Mouse (Mus musculus) hindbrain, embryonic 10.5 days (tissue): Measurements from ENCODE around the gene Yif1a. TPM values are rescaled to one million over a fixed set of nuclear protein-coding genes. Genes with fewer than 3 reads are reported as not detected.

Source experiments
- DNase-seq: peaks from one replicate; pipeline ENCODE4 v3.0.0-alpha.2; 2017; ENCODE audit warnings: low spot score
- H3K27ac ChIP-seq: fragments of 300-500 bp; sonication (generic); 2 replicates; pipeline ENCODE4 v1.5.1; 2016; ENCODE audit warnings: mild to moderate bottlenecking, moderate library complexity
- H3K27me3 ChIP-seq: fragments of 300-500 bp; sonication (generic); 2 replicates; pipeline ENCODE4 v1.6.1; 2016; ENCODE audit warnings: mild to moderate bottlenecking; ENCODE audit not compliant: poor library complexity, insufficient read depth, severe bottlenecking
- H3K36me3 ChIP-seq: fragments of 300-500 bp; sonication (generic); 2 replicates; pipeline ENCODE4 v1.6.1; 2016; ENCODE audit warnings: mild to moderate bottlenecking, moderate library complexity
- H3K4me1 ChIP-seq: fragments of 300-500 bp; sonication (generic); replicated peaks from 2 replicates; pipeline ENCODE4 v1.6.1; 2016; ENCODE audit warnings: mild to moderate bottlenecking
- H3K4me3 ChIP-seq: fragments of 300-500 bp; sonication (generic); 2 replicates; pipeline ENCODE4 v1.5.1; 2016; ENCODE audit warnings: mild to moderate bottlenecking, moderate library complexity
- H3K9me3 ChIP-seq: fragments of 300-500 bp; sonication (generic); 2 replicates; pipeline ENCODE4 v1.6.1; 2016; ENCODE audit warnings: mild to moderate bottlenecking, moderate library complexity
- WGBS: fragments of 180-500 bp; shearing (Covaris S2); methylation state at CpG from one replicate; pipeline ENCODE4 v1.1.7; 2016; 5-methylcytosine and 5-hydroxymethylcytosine counted together
- polyA plus RNA-seq: library from polyadenylated mRNA; unstranded; fragments of >200 nt; fragmentation: Nextera tagmentation; extraction: Ambion mirVana; gene quantifications from 2 replicates; pipeline ENCODE4 v1.2.1, GENCODE M21; 2016

Gene Yif1a
- polyA plus RNA-seq, 1 experiment from 2014 or later = 92.0 TPM

GRCm38 (mm10) chr19:5122492-5122891, 34.2 kb downstream of the Yif1a start:
- DNase-seq = no peak
- WGBS = 77% methylated on average over 10 of the region's 10 CpGs
- Histone ChIP-seq H3K27me3 (peaks cover 10% of the 10 kb centered on the region), H3K36me3 (no peaks in the 10 kb centered on the region), H3K27ac (no peak overlapping the region), H3K4me3 (no peak overlapping the region), H3K9me3 (no peaks in the 10 kb centered on the region), H3K4me1 (peaks cover 12% of the 10 kb centered on the region)

GRCm38 (mm10) chr19:5123241-5123640, 34.9 kb downstream of the Yif1a start:
- no peak overlapping the region for H3K4me3 ChIP-seq
- H3K27me3 ChIP-seq = peaks cover 10% of the 10 kb centered on the region
- peaks cover 9% of the 10 kb centered on the region for H3K4me1 ChIP-seq
- no peaks in the 10 kb centered on the region for H3K9me3 ChIP-seq
- DNase-seq = no peak
- H3K27ac ChIP-seq = no peak overlapping the region
- WGBS = 81% methylated on average over 3 of the region's 3 CpGs
- no peaks in the 10 kb centered on the region for H3K36me3 ChIP-seq

- Histone ChIP-seq H3K4me1 (0 out of 2 replicates have a peak, but pooled peaks cover under 1% of the 10 kb centered on the region), H3K9me3 (no peaks in the 10 kb centered on the region), H3K4me3 (no peak overlapping the region), H3K36me3 (no peaks in the 10 kb centered on the region), H3K27me3 (peaks cover 5% of the 10 kb centered on the region), H3K27ac (no peak overlapping the region)
- no peak for DNase-seq
- WGBS = 76% methylated on average over 7 of the region's 7 CpGs
Observed at GRCm38 (mm10) chr19:5124055-5124614, 35.8 kb downstream of the Yif1a start.

- peaks cover 17% of the 10 kb centered on the region for H3K36me3 ChIP-seq
- no peaks in the 10 kb centered on the region for H3K27me3 ChIP-seq
- H3K4me3 ChIP-seq = no peak overlapping the region
- WGBS = 56% methylated on average over 1 of the region's 1 CpGs
- peaks cover 6% of the 10 kb centered on the region for H3K4me1 ChIP-seq
- no peak for DNase-seq
- H3K9me3 ChIP-seq = no peaks in the 10 kb centered on the region
- H3K27ac ChIP-seq = no peak overlapping the region
Observed at GRCm38 (mm10) chr19:5129770-5130169, 41.4 kb downstream of the Yif1a start.

- no peak overlapping the region for H3K4me3 ChIP-seq
- H3K27me3 ChIP-seq = no peaks in the 10 kb centered on the region
- no peaks in the 10 kb centered on the region for H3K9me3 ChIP-seq
- H3K4me1 ChIP-seq = peaks cover 6% of the 10 kb centered on the region
- no peak for DNase-seq
- 86% methylated on average over 4 of the region's 4 CpGs for WGBS
- H3K36me3 ChIP-seq = peaks cover 25% of the 10 kb centered on the region
- H3K27ac ChIP-seq = no peak overlapping the region
Observed at GRCm38 (mm10) chr19:5131237-5131636, 42.9 kb downstream of the Yif1a start.

- DNase-seq = peak; percentile 44
- H3K27me3 ChIP-seq = no peaks in the 10 kb centered on the region
- WGBS = 4% methylated on average over 2 of the region's 2 CpGs
- H3K36me3 ChIP-seq = peaks cover 68% of the 10 kb centered on the region
- no peak overlapping the region for H3K4me3 ChIP-seq
- no peaks in the 10 kb centered on the region for H3K9me3 ChIP-seq
- H3K4me1 ChIP-seq = no peaks in the 10 kb centered on the region
- H3K27ac ChIP-seq = no peak overlapping the region
Observed at GRCm38 (mm10) chr19:5139640-5140039, 51.3 kb downstream of the Yif1a start.

Other genes with a start within 250 kb of the Yif1a start
- 46.9 and 49.6 TPM in 2 replicates for gene Ccs, start 249.2 kb upstream of the Yif1a start, polyA plus RNA-seq
- 0.11 and 0.33 TPM in 2 replicates for gene Ccdc87, start 249.2 kb upstream of the Yif1a start, polyA plus RNA-seq
- 38.8 and 52.5 TPM in 2 replicates for gene Ctsf, start 233.4 kb upstream of the Yif1a start, polyA plus RNA-seq
- gene Actn3, start 210.6 kb upstream of the Yif1a start, polyA plus RNA-seq = 3.8 and 12.1 TPM in 2 replicates
- 17.6 and 19.5 TPM in 2 replicates for gene Zdhhc24, start 209.9 kb upstream of the Yif1a start, polyA plus RNA-seq
- 7.9 and 8.3 TPM in 2 replicates for gene Bbs1, start 181.9 kb upstream of the Yif1a start, polyA plus RNA-seq
- 204 and 218 TPM in 2 replicates for gene Dpp3, start 160.3 kb upstream of the Yif1a start, polyA plus RNA-seq
- 2.1 and 3.7 TPM in 2 replicates for gene Peli3, start 145.4 kb upstream of the Yif1a start, polyA plus RNA-seq
- gene Mrpl11, start 126.4 kb upstream of the Yif1a start, polyA plus RNA-seq = 157 and 163 TPM in 2 replicates
- gene Npas4, start 98.2 kb upstream of the Yif1a start, polyA plus RNA-seq = not detected in 2 replicates
- gene Slc29a2, start 64.7 kb upstream of the Yif1a start, polyA plus RNA-seq = 5.5 and 8.4 TPM in 2 replicates
- 38.8 and 41.6 TPM in 2 replicates for gene B4gat1, start 49.7 kb upstream of the Yif1a start, polyA plus RNA-seq
- 2.4 and 3.2 TPM in 2 replicates for gene AC124502.3, start 49.6 kb upstream of the Yif1a start, polyA plus RNA-seq
- 86.8 and 91.8 TPM in 2 replicates for gene Brms1, start 47.2 kb upstream of the Yif1a start, polyA plus RNA-seq
- 2.3 and 3.0 TPM in 2 replicates for gene Rin1, start 38.1 kb upstream of the Yif1a start, polyA plus RNA-seq
- 26.9 and 39.1 TPM in 2 replicates for gene Cd248, start 20.5 kb upstream of the Yif1a start, polyA plus RNA-seq
- gene Tmem151a, start 3.0 kb upstream of the Yif1a start, polyA plus RNA-seq = 1.5 and 1.8 TPM in 2 replicates
- 42.1 and 115 TPM in 2 replicates for gene Cnih2, start 10.0 kb downstream of the Yif1a start, polyA plus RNA-seq
- 270 and 303 TPM in 2 replicates for gene Rab1b, start 18.5 kb downstream of the Yif1a start, polyA plus RNA-seq
- gene Klc2, start 30.0 kb downstream of the Yif1a start, polyA plus RNA-seq = 35.5 and 45.8 TPM in 2 replicates
- gene Pacs1, start 184.6 kb downstream of the Yif1a start, polyA plus RNA-seq = 23.7 and 26.1 TPM in 2 replicates
- gene Sf3b2, start 206.9 kb downstream of the Yif1a start, polyA plus RNA-seq = 438 and 456 TPM in 2 replicates
- gene Gal3st3, start 209.8 kb downstream of the Yif1a start, polyA plus RNA-seq = 11.7 and 19.1 TPM in 2 replicates
- not detected in 2 replicates for gene Catsper1, start 247.2 kb downstream of the Yif1a start, polyA plus RNA-seq